Mouse (Mus musculus) liver, embryonic 16.5 days (tissue): ENCODE data around the gene Atp4a. TPM values are rescaled to one million over a fixed set of nuclear protein-coding genes. Genes with fewer than 3 reads are reported as not detected.

Experiments
- ATAC-seq: fragments of 200-750 bp; cut with Nextera tagmentation; 2 replicates; pipeline ENCODE4 v1.8.0; 2017; ENCODE audit warnings: low read depth, mild to moderate bottlenecking, moderate number of reproducible peaks, moderate library complexity
- H3K27ac ChIP-seq: fragments of 300-500 bp; sonication (generic); 2 replicates; pipeline ENCODE4 v1.5.1; 2014; ENCODE audit warnings: mild to moderate bottlenecking, low read length
- H3K27me3 ChIP-seq: fragments of 300-500 bp; sonication (generic); 2 replicates; pipeline ENCODE4 v1.6.1; 2014; ENCODE audit warnings: low read depth, low read length, mixed read lengths; ENCODE audit not compliant: control insufficient read depth, insufficient read depth
- H3K36me3 ChIP-seq: fragments of 300-500 bp; sonication (generic); 2 replicates; pipeline ENCODE4 v1.6.1; 2014; ENCODE audit warnings: mild to moderate bottlenecking; ENCODE audit not compliant: control insufficient read depth, insufficient read depth
- H3K4me1 ChIP-seq: fragments of 300-500 bp; sonication (generic); 2 replicates; pipeline ENCODE4 v1.6.1; 2014; ENCODE audit warnings: low read depth, low read length, mixed read lengths; ENCODE audit not compliant: control insufficient read depth
- H3K4me2 ChIP-seq: fragments of 300-500 bp; sonication (generic); 2 replicates; pipeline ENCODE4 v1.6.1; 2014; ENCODE audit warnings: low read depth, low read length, mixed read lengths
- H3K4me3 ChIP-seq: fragments of 300-500 bp; sonication (generic); 2 replicates; pipeline ENCODE4 v1.5.1; 2014; ENCODE audit warnings: low read depth, mild to moderate bottlenecking, low read length
- H3K9ac ChIP-seq: fragments of 300-500 bp; sonication (generic); 2 replicates; pipeline ENCODE4 v1.6.1; 2014; ENCODE audit warnings: low read depth, low read length
- H3K9me3 ChIP-seq: fragments of 300-500 bp; sonication (generic); replicated peaks from 2 replicates; pipeline ENCODE4 v1.6.1; 2016; ENCODE audit warnings: low read length; ENCODE audit not compliant: control insufficient read depth
- WGBS: fragments of 180-500 bp; shearing (Covaris S2); extraction: QIAGEN DNeasy Blood & Tissue Kit; methylation state at CpG from one replicate; pipeline ENCODE4 v1.1.7; 2014; ENCODE audit not compliant: insufficient replicate concordance; 5-methylcytosine and 5-hydroxymethylcytosine counted together
- polyA plus RNA-seq: library from polyadenylated mRNA; unstranded; fragments of >200 nt; fragmentation: Nextera tagmentation; extraction: Ambion mirVana; gene quantifications from 2 replicates; pipeline ENCODE4 v1.2.1, GENCODE M21; 2015

Gene Atp4a
- polyA plus RNA-seq, 1 experiment from 2014 or later, result 4.1 TPM

DNA sequence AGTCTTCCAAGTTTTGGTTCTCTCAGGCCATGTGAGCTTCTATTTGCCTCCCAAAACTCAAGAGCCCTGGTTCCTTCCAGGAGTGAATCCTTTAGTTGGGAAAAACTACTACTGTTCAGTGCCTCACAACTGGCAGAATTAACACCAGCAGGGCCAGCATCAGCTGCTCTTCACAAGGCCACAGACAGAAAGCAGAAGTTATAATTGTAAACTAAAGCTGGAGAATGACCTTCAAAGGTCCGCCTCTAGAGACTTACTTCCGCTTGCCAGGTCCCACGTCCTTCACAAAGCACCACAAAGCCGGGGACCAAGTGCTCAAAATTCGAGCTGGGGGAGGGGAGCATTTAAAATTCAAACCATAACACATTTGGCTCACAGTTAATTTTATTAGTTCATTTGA, 13.9 kb upstream of the Atp4a start:
- Histone ChIP-seq H3K4me2 (no peak overlapping the region), H3K27me3 (no peaks in the 10 kb centered on the region), H3K9ac (no peak overlapping the region), H3K4me3 (no peak overlapping the region), H3K4me1 (peaks cover 8% of the 10 kb centered on the region), H3K9me3 (no peaks in the 10 kb centered on the region), H3K36me3 (no peaks in the 10 kb centered on the region), H3K27ac (no peak overlapping the region)
- ATAC-seq, result no peak
- 16% methylated on average over 5 of the region's 5 CpGs for WGBS

DNA sequence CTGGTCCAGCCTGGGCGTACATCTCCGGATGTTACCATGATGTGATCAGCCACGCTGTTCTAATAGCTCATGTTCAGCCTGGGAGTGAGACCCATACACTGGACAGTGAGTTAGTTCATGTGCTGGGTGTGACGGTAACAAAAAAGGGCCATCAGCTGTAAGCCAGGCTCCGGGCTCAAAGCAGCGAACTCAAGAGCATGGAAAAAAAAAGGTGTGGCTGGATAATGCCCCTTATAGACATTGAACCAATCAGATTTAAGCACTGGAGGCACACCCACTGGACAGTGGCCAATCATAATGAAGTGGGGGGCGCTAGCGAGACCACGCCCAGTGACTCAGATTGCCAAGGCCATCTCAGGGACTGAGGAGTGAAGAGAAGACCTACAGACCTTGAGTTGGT, 13.4 kb upstream of the Atp4a start, which contains the start of gene 2200002J24Rik:
2200002J24Rik (plus strand) TSS at position 338 of the 400 bp plus-strand sequence.
- H3K27ac ChIP-seq, result no peak within 1 kb of the TSS
- no peak within 1 kb of the TSS for H3K4me2 ChIP-seq
- no peaks in the 10 kb centered on the region for H3K9me3 ChIP-seq
- H3K9ac ChIP-seq, result no peak within 1 kb of the TSS
- WGBS, result 35% methylated on average over 9 of the region's 9 CpGs
- H3K27me3 ChIP-seq, result no peaks in the 10 kb centered on the region
- H3K36me3 ChIP-seq, result no peaks in the 10 kb centered on the region
- peaks cover 8% of the 10 kb centered on the region for H3K4me1 ChIP-seq
- ATAC-seq, result peak; percentile 37; the same call in 1 of the 2 replicates
- H3K4me3 ChIP-seq, result no peak within 1 kb of the TSS

DNA sequence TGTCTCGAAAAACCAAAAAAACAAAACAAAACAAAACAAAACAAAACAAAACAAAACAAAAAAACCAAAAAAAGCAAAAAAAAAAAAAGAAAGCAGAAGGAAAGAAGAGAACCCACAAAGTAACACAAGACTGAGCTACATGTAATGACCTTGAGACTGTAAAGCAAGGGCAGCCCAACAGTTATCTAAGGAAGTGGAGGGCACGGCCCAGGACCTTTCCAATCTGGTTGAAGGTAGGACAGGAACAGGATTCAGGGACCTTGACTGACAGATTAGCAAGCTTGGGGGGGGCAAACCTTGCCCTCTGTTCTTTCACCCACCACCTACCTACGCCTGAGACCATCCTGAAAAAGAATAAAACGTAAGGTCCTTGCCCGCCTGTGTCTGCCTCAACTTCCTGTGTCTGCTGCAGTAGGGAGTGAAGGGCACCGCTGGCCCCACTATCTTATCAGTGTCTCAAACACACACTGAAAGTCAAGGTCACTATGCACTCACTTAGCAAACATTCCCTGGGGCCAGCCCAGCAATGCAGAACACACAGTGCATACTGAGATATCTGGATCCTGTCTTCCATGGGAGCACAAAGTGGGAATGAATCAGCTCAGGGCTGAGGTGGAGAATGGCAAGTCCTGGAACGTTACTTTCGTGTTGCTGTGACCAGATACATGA, 5.7 kb upstream of the Atp4a start:
- no peak overlapping the region for H3K4me3 ChIP-seq
- H3K27ac ChIP-seq, result peak overlapping the region; percentile 51; the same call in 1 of the 2 replicates
- WGBS, result 26% methylated on average over 8 of the region's 8 CpGs
- no peaks in the 10 kb centered on the region for H3K9me3 ChIP-seq
- peak; percentile 87 for ATAC-seq
- no peaks in the 10 kb centered on the region for H3K36me3 ChIP-seq
- 0 out of 2 replicates have a peak overlapping the region, but pooled peaks have one; percentile 15 for H3K9ac ChIP-seq
- no peaks in the 10 kb centered on the region for H3K27me3 ChIP-seq
- peaks cover 7% of the 10 kb centered on the region for H3K4me1 ChIP-seq
- H3K4me2 ChIP-seq, result no peak overlapping the region; the same call in 1 of the 2 replicates

DNA sequence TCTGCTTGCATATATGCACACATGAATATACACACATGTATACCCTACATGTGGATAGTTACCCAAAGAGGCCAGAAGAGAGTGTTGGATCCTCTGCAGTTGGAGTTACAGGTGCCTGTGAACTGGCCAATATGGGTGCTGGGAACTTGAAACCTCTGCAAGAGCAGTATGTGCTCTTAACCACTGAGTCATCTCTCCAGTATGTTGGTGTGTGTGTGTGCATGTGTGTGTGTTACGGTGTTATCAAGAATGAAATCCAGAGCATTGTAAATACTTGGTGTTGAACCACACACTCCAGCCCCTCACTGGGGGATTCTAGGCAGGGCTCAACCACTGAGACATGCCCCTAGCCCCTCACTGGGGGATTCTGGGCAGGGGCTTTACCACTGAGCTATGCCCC, 4.6 kb upstream of the Atp4a start:
- Histone ChIP-seq H3K9me3 (no peaks in the 10 kb centered on the region), H3K9ac (no peak overlapping the region), H3K4me1 (peaks cover 7% of the 10 kb centered on the region), H3K36me3 (no peaks in the 10 kb centered on the region), H3K27ac (no peak overlapping the region), H3K4me3 (no peak overlapping the region), H3K27me3 (no peaks in the 10 kb centered on the region), H3K4me2 (no peak overlapping the region)
- no peak for ATAC-seq
- WGBS, result 84% methylated on average over 1 of the region's 1 CpGs

DNA sequence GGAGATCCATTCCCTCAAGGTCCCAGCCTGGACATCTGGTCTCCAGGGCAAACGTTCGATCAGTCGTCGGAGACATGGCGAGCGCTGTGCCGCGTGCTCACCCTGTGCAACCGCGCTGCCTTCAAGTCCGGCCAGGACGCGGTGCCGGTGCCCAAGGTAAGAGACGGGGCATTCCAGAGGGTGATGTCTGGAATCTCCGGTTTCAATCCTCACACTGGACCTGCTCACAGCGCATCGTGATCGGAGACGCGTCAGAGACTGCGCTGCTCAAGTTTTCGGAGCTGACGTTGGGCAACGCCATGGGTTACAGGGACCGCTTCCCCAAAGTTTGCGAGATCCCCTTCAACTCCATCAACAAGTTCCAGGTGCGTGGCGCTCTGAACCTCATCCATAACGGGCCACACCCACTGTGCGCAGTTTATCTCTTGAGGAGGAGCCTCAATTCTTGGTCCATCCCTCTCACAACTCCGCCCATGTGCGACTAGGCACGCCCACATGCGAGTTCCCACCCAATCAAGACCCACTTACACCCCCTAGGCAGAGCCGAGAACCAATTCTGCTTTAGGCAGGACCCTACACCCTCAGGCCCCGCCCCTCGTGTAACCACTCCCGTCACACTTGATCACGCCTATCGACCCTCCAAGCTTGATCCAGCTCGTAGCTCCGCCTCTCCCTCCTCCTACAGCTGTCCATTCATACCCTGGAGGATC, 5.2 kb downstream of the Atp4a start:
- peaks cover 16% of the 10 kb centered on the region; the same call in 1 of the 2 replicates for H3K27me3 ChIP-seq

DNA sequence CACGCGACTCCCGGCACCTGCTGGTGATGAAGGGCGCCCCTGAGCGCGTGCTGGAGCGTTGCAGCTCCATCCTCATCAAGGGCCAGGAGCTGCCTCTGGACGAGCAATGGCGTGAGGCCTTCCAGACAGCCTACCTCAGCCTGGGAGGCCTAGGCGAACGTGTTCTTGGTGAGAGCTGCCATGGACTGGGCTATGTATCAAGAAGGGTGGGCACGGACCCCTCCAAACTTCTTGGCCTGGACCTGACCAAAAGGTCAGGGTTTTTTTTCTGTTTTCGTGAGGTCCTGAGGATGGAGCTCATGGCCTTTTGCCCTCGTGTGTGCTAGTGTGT, 5.7 kb downstream of the Atp4a start:
- peak overlapping the region; percentile 47 for H3K4me3 ChIP-seq
- ATAC-seq, result no peak
- H3K9me3 ChIP-seq, result no peaks in the 10 kb centered on the region
- H3K4me2 ChIP-seq, result peak overlapping the region; percentile 70
- no peaks in the 10 kb centered on the region for H3K36me3 ChIP-seq
- H3K27me3 ChIP-seq, result peaks cover 16% of the 10 kb centered on the region; the same call in 1 of the 2 replicates
- H3K27ac ChIP-seq, result no peak overlapping the region
- H3K4me1 ChIP-seq, result peaks cover 13% of the 10 kb centered on the region
- WGBS, result 12% methylated on average over 14 of the region's 14 CpGs
- no peak overlapping the region for H3K9ac ChIP-seq

More for the DNA sequence above, 5.2 kb downstream of the Atp4a start:
- peak; percentile 91 for ATAC-seq
- Histone ChIP-seq H3K9me3 (no peaks in the 10 kb centered on the region), H3K9ac (no peak overlapping the region), H3K4me2 (peak overlapping the region; percentile 70), H3K27ac (no peak overlapping the region), H3K4me1 (peaks cover 13% of the 10 kb centered on the region), H3K36me3 (no peaks in the 10 kb centered on the region), H3K4me3 (peak overlapping the region; percentile 47)
- 3% methylated on average over 43 of the region's 43 CpGs for WGBS

DNA sequence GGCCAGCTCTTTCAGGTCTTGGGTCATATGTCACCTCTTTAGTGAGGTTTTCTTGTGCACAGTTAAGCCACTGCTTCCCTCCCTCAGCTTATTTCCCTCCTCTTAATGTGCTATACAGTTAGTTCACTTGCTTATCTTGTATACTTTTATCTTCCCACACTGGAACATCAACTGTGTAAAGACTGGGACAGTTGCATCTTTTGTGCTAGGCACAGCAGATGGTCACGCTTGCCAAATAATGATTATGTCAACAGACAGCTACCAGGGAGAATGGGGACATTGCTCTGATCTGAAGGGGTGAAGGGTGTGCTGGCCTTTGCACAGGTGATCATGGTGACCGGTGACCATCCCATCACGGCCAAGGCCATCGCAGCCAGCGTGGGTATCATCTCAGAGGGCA, 7.7 kb downstream of the Atp4a start:
- ATAC-seq, result peak; percentile 40
- 72% methylated on average over 5 of the region's 5 CpGs for WGBS

DNA sequence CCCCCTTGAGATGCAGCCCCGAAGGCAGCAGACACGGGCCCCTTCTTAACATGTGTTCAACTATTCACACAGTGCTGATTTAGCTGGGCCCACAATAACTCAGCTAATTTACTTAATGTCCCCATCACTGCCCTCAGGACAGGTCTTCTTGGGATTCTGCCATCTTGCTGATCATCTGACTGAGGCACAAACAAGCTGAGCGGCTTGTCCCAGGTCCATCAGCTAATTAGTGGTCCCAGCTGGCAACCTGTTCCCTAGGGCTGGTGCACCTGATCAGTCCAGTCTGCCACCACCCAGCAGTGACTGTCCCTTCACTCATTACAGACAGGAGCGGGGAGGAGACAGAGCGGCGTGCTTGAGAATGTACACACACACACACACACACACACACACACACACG, 9.3 kb downstream of the Atp4a start:
- H3K36me3 ChIP-seq, result no peaks in the 10 kb centered on the region
- H3K9me3 ChIP-seq, result no peaks in the 10 kb centered on the region
- no peak overlapping the region for H3K4me2 ChIP-seq
- H3K27me3 ChIP-seq, result peaks cover 7% of the 10 kb centered on the region; the same call in 1 of the 2 replicates
- no peak overlapping the region for H3K4me3 ChIP-seq
- no peak for ATAC-seq
- no peak overlapping the region for H3K27ac ChIP-seq
- H3K4me1 ChIP-seq, result peaks cover 13% of the 10 kb centered on the region
- WGBS, result 85% methylated on average over 7 of the region's 7 CpGs
- no peak overlapping the region for H3K9ac ChIP-seq

More for the DNA sequence above, 7.7 kb downstream of the Atp4a start:
- no peak overlapping the region for H3K9ac ChIP-seq
- H3K27ac ChIP-seq, result no peak overlapping the region
- no peaks in the 10 kb centered on the region for H3K36me3 ChIP-seq
- H3K4me3 ChIP-seq, result no peak overlapping the region
- no peak overlapping the region for H3K4me2 ChIP-seq
- peaks cover 13% of the 10 kb centered on the region for H3K4me1 ChIP-seq
- H3K27me3 ChIP-seq, result peaks cover 16% of the 10 kb centered on the region; the same call in 1 of the 2 replicates
- no peaks in the 10 kb centered on the region for H3K9me3 ChIP-seq
